Mouse (Mus musculus) erythroblast, adult 5-6 weeks (primary cell): Measurements from ENCODE around the gene Rmi1. TPM values are rescaled to one million over a fixed set of nuclear protein-coding genes. Genes with fewer than 3 reads are reported as not detected.
"Not testable (repeated sequence)": the region's sequence is repeated elsewhere in the genome, so short reads cannot be mapped to it uniquely, and the experiment has no call there.

Experiments used
- ATAC-seq: replicated peaks from 2 replicates; pipeline ENCODE4 v1.8.0; 2016; ENCODE audit warnings: moderate number of reproducible peaks, mild to moderate bottlenecking, moderate TSS enrichment, inconsistent platforms; ENCODE audit not compliant: poor library complexity, low FRiP score, severe bottlenecking
- total RNA-seq, 2 experiments: library from RNA; stranded (forward) in 1 of 2; stranded (reverse) in 1 of 2; fragments of 150-400 nt in 1 of 2; fragments of 200-764, 138-1000 nt in 1 of 2; gene quantifications; 2 replicates each; pipeline versions ENCODE4 v1.2.3 to v1.2.4; 2015 to 2017; ENCODE audit warnings: low replicate concordance in 2 of 2

Rmi1 gene
- total RNA-seq, 2 experiments from 2014 or later, result 10.5 to 15.8 TPM

- no peak for ATAC-seq
These were observed 54.5 kb downstream of the Rmi1 start for GRCm38 (mm10) chr13:58456547-58456946.

GRCm38 (mm10) chr13:58458811-58459210 is 56.8 kb downstream of the Rmi1 start:
- ATAC-seq, result not testable (repeated sequence)

Other genes starting within 250 kb of the Rmi1 start
- 9.2 and 15.0 TPM in 2 replicates for gene Idnk, start 244.6 kb upstream of the Rmi1 start, total RNA-seq (2015; ENCODE audit: low replicate concordance)
- gene Idnk, start 244.6 kb upstream of the Rmi1 start, total RNA-seq (2017; ENCODE audit: low replicate concordance), result 4.7 and 14.4 TPM in 2 replicates
- gene Ubqln1, start 186.6 kb upstream of the Rmi1 start, total RNA-seq (2015; ENCODE audit: low replicate concordance), result 15.5 and 15.8 TPM in 2 replicates
- gene Ubqln1, start 186.6 kb upstream of the Rmi1 start, total RNA-seq (2017; ENCODE audit: low replicate concordance), result 19.3 and 20.6 TPM in 2 replicates
- gene Gkap1, start 126.5 kb upstream of the Rmi1 start, total RNA-seq (2015; ENCODE audit: low replicate concordance), result 1.3 and 6.1 TPM in 2 replicates
- gene Gkap1, start 126.5 kb upstream of the Rmi1 start, total RNA-seq (2017; ENCODE audit: low replicate concordance), result 4.5 and 5.6 TPM in 2 replicates
- gene Kif27, start 43.1 kb upstream of the Rmi1 start, total RNA-seq (2015; ENCODE audit: low replicate concordance), result not detected in 2 replicates
- not detected in 2 replicates for gene Kif27, start 43.1 kb upstream of the Rmi1 start, total RNA-seq (2017; ENCODE audit: low replicate concordance)
- gene 2210016F16Rik, start 17.0 kb upstream of the Rmi1 start, total RNA-seq (2015; ENCODE audit: low replicate concordance), result 4.8 and 6.7 TPM in 2 replicates
- 2.2 and 3.1 TPM in 2 replicates for gene 2210016F16Rik, start 17.0 kb upstream of the Rmi1 start, total RNA-seq (2017; ENCODE audit: low replicate concordance)
- gene Hnrnpk, start 1.1 kb downstream of the Rmi1 start, total RNA-seq (2015; ENCODE audit: low replicate concordance), result 213 and 264 TPM in 2 replicates
- 500 and 598 TPM in 2 replicates for gene Hnrnpk, start 1.1 kb downstream of the Rmi1 start, total RNA-seq (2017; ENCODE audit: low replicate concordance)
- not detected in 2 replicates for gene Slc28a3, start 208.6 kb downstream of the Rmi1 start, total RNA-seq (2015; ENCODE audit: low replicate concordance)
- gene Slc28a3, start 208.6 kb downstream of the Rmi1 start, total RNA-seq (2017; ENCODE audit: low replicate concordance), result 0.17 TPM in 1 of 2 replicates, not detected in the other